Mouse (Mus musculus): ENCODE measurements around the gene 4933412E24Rik.

Gene 4933412E24Rik

GRCm38 (mm10) chr15:60016513-60016912 lies at the start of gene 4933412E24Rik:
4933412E24Rik (minus strand) TSS chr15:60016613.
- DNase-seq (ENCODE audit: extremely low read depth, low read depth), result no peak

DNA sequence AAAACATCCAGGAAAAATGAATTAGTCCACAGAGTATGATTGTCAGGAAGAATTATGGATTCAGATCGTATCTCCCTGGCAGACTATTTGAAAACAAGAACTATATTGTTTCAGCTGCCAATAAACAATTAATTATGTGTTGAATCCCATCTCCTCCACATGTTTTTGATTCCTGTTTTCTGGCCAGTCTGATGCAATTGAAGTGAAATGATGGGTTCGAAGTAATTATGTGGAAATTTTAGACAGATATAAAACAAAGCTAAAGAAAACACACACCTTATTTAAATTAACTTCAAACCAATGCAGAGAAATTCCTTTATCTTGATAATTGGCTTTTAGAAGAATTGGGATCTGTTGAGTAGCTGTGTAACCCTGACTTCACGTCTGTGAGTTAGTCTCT lies 14.3 kb upstream of the 4933412E24Rik start:
- no peak for DNase-seq (ENCODE audit: extremely low read depth, low read depth)

GRCm38 (mm10) chr15:60021256-60021655 lies 4.8 kb upstream of the 4933412E24Rik start:
- no peak for DNase-seq (ENCODE audit: extremely low read depth, low read depth)

- no peak for DNase-seq (ENCODE audit: extremely low read depth, low read depth)
Measured at GRCm38 (mm10) chr15:60010199-60010598, 6.2 kb downstream of the 4933412E24Rik start.

GRCm38 (mm10) chr15:60009610-60010009 lies 6.8 kb downstream of the 4933412E24Rik start:
- no peak for DNase-seq (ENCODE audit: extremely low read depth, low read depth)

DNA sequence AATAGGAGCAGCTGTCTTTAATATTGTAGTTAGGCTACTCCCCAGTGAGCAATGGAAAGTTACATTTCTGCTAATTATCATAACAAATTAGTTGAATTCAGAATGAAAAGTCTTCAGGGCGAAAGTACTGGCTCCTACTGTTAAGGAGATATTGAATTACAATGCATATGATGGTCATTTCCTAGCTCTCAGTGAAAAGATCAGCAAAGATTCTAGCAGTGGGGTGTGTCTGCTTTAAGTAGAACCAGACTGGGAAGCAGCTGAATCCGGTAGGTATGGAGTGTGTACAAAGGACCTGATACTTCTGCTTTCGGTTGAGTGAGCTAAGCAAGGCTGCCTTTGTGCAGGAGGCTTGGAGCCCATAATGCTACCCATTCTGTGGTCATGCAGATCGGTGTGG lies 32.6 kb downstream of the 4933412E24Rik start:
- no peak for DNase-seq (ENCODE audit: extremely low read depth, low read depth)

DNA sequence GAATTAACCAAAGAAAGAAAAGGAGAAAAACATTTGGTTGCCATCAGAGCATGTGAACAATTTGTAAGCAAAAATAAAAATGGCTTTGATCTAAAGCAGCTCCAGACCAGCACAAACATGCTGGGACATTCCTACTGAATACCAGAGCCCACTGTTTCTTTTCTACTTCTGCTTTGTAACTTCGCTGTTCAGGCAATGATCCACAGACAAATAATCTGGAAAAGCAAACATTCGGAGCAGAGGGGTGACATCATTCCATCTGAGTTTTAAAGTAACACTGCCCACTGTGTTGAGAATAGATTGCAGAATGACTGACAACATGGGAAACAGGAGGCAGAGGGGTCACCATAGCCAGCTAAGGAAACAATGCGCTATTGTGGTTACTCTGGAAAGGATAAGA lies 41.1 kb downstream of the 4933412E24Rik start:
- no peak for DNase-seq (ENCODE audit: extremely low read depth, low read depth)

GRCm38 (mm10) chr15:59974584-59974983 lies 41.8 kb downstream of the 4933412E24Rik start:
- no peak for DNase-seq (ENCODE audit: extremely low read depth, low read depth)

GRCm38 (mm10) chr15:59973651-59974519 lies 42.5 kb downstream of the 4933412E24Rik start:
- no peak for DNase-seq (ENCODE audit: extremely low read depth, low read depth)

Data from MEL-GATA-1-ER (cell line).